Mouse (Mus musculus) hematopoietic multipotent progenitor cell, adult 10-12 weeks (in vitro differentiated cells): Measurements from ENCODE around the gene Arhgap44. TPM values are rescaled to one million over a fixed set of nuclear protein-coding genes. Genes with fewer than 3 reads are reported as not detected.

ENCODE experiments used
- polyA plus RNA-seq: library from polyadenylated mRNA; stranded (reverse); fragments of >175 nt; gene quantifications from 2 replicates; pipeline ENCODE4 v1.2.3, GENCODE M21; 2012; ENCODE audit warnings: low replicate concordance

Gene Arhgap44
- 0.04 TPM in 1 of 2 replicates, not detected in the other for polyA plus RNA-seq

GRCm38 (mm10) chr11:65162767-65163120 lies at the start of gene Arhgap44:
Arhgap44 (minus strand) TSS chr11:65162961.

GRCm38 (mm10) chr11:65159791-65160190 lies 3.0 kb downstream of the Arhgap44 start, which contains the start of gene 1700086D15Rik:
1700086D15Rik (minus strand) TSS chr11:65159891.

GRCm38 (mm10) chr11:64978720-64979488 lies 183.9 kb downstream of the Arhgap44 start, which contains the start of gene Elac2:
Elac2 (plus strand) TSS chr11:64979038.

Other genes starting within 250 kb of the Arhgap44 start
- 13.7 and 24.7 TPM in 2 replicates for gene Elac2, start 183.9 kb downstream of the Arhgap44 start, polyA plus RNA-seq
- gene 1700086D15Rik, start 3.1 kb downstream of the Arhgap44 start, polyA plus RNA-seq = not detected in 2 replicates
- gene Myocd, start 107.0 kb upstream of the Arhgap44 start, polyA plus RNA-seq = not detected in 2 replicates